ENCODE assay signal across 8 mouse cellular contexts in genomic region chr17:28621381-28622299, GRCm38 (mm10). TPM values are rescaled to one million over a fixed set of nuclear protein-coding genes. Genes with fewer than 3 reads are reported as not detected.
DNase-seq lines count a peak whose midpoint lies in the region; ATAC-seq lines count a peak whose summit lies in the region.

No protein-coding gene starts in this region.

- ATAC-seq in hindbrain, embryonic 14.5 days (ENCODE audit: low FRiP score): peak; percentile 61

- peaks cover 17% of the 10 kb centered on the region for H3K4me1 ChIP-seq in hindbrain, embryonic 14.5 days (replicated peaks; ENCODE audit: control insufficient read depth, insufficient read depth, low read length)

- H3K4me2 ChIP-seq in hindbrain, embryonic 14.5 days (replicated peaks): peak overlapping the region; percentile 96

- under 1% methylated on average over 67 of the region's 78 CpGs for WGBS in hindbrain, embryonic 14.5 days

- no peaks in the 10 kb centered on the region for H3K27me3 ChIP-seq in hindbrain, embryonic 14.5 days (ENCODE audit: control insufficient read depth, insufficient read depth, low read length)

- H3K36me3 ChIP-seq in hindbrain, embryonic 14.5 days (replicated peaks; ENCODE audit: control insufficient read depth, insufficient read depth): peaks cover 19% of the 10 kb centered on the region

- peak; percentile 52 for DNase-seq in MEL-GATA-1-ER (ENCODE audit: extremely low read depth, low read depth)
- peak; percentile 44 for DNase-seq in c-Kit-positive CD71-positive TER-119-positive erythroid progenitor cells, embryonic 14.5 days (ENCODE audit: low spot score)
- peak; percentile 26 to 37 for DNase-seq in frontal cortex, postnatal 14 days (ENCODE audit: low spot score in 2 of 2)
- peak; percentile 65 for DNase-seq in hindbrain, embryonic 14.5 days (ENCODE audit: low spot score)
- DNase-seq in layer of hippocampus, postnatal 14 days (ENCODE audit: low spot score in 2 of 2): peak; percentile 59 to 61
- peak; percentile 56 to 66 for DNase-seq in lung, postnatal 4 days
- peak; percentile 16 for DNase-seq in retina, postnatal 7 days (ENCODE audit: low read depth, low spot score)
- peak; percentile 49 for DNase-seq in urinary bladder, postnatal 25 days (ENCODE audit: low spot score)

- peak overlapping the region; percentile 93 for H3K27ac ChIP-seq in hindbrain, embryonic 14.5 days

- H3K9me3 ChIP-seq in hindbrain, embryonic 14.5 days (ENCODE audit: control insufficient read depth, low read length): no peaks in the 10 kb centered on the region

- peak overlapping the region; percentile 98 for H3K9ac ChIP-seq in hindbrain, embryonic 14.5 days

- H3K4me3 ChIP-seq in hindbrain, embryonic 14.5 days (replicated peaks; ENCODE audit: low read length): peak overlapping the region; percentile 95

RNA-seq across cellular contexts. Expression of gene Srpk1, which starts 0.9 kb away (rescaled TPM):
- 110 TPM in 2 replicates for polyA plus RNA-seq in hindbrain, embryonic 14.5 days (2014; fragmentation: Nextera tagmentation; extraction: Ambion mirVana)
- total RNA-seq in layer of hippocampus, postnatal 14 days (2021): 10 to 100 TPM; 87.0 to 90.8 TPM

RNA-seq across cellular contexts. Expression of gene Lhfpl5, which starts 46.2 kb away (rescaled TPM):
- polyA plus RNA-seq in hindbrain, embryonic 14.5 days (2014; fragmentation: Nextera tagmentation; extraction: Ambion mirVana): 13.5 and 13.7 TPM in 2 replicates
- 1 to 10 TPM; 2.7 to 3.4 TPM for total RNA-seq in layer of hippocampus, postnatal 14 days (2021)

Comparison
In these comparisons a context has a peak if more than half of its experiments do, and no peak if none do; other contexts are left out.
1. Peak in every context shown above with its lines: DNase-seq, ATAC-seq, H3K4me3 ChIP-seq and H3K27ac ChIP-seq.